Mouse (Mus musculus): Measurements from ENCODE around the gene Zdhhc9. TPM values are rescaled to one million over a fixed set of nuclear protein-coding genes. Genes with fewer than 3 reads are reported as not detected.

Gene Zdhhc9
- total RNA-seq, 2 experiments from 2014 or later, result 75.9 to 84.7 TPM

GRCm38 (mm10) chrX:48139368-48140285, 69.1 kb downstream of the Zdhhc9 start:
- DNase-seq (ENCODE audit: extremely low spot score in 1 of 2, low spot score in 2 of 2), result no peak
- intact Hi-C loops (cut with DNase I), result no loop called here

GRCm38 (mm10) chrX:48138539-48139275, 70.0 kb downstream of the Zdhhc9 start:
- intact Hi-C loops (cut with DNase I), result no loop called here
- DNase-seq (ENCODE audit: extremely low spot score in 1 of 2, low spot score in 2 of 2), result no peak

- DNase-seq (ENCODE audit: extremely low spot score in 1 of 2, low spot score in 2 of 2), result no peak
These were observed 70.7 kb downstream of the Zdhhc9 start for GRCm38 (mm10) chrX:48138011-48138410.

GRCm38 (mm10) chrX:48136935-48137334, 71.7 kb downstream of the Zdhhc9 start:
- no peak for DNase-seq (ENCODE audit: extremely low spot score in 1 of 2, low spot score in 2 of 2)
- intact Hi-C loops (cut with DNase I), result no loop called here

More at GRCm38 (mm10) chrX:48138011-48138410, 70.7 kb downstream of the Zdhhc9 start:
- intact Hi-C loops (cut with DNase I), result no loop called here

- intact Hi-C loops (cut with DNase I), result no loop called here
- DNase-seq (ENCODE audit: extremely low spot score in 1 of 2, low spot score in 2 of 2), result no peak
These were observed 79.5 kb downstream of the Zdhhc9 start for GRCm38 (mm10) chrX:48129167-48129566.

- intact Hi-C loops (cut with DNase I), result no loop called here
- no peak for DNase-seq (ENCODE audit: extremely low spot score in 1 of 2, low spot score in 2 of 2)
These were observed 81.0 kb downstream of the Zdhhc9 start for GRCm38 (mm10) chrX:48127502-48128218.

GRCm38 (mm10) chrX:48126903-48127476, 81.7 kb downstream of the Zdhhc9 start:
- DNase-seq (ENCODE audit: extremely low spot score in 1 of 2, low spot score in 2 of 2), result no peak
- intact Hi-C loops (cut with DNase I), result no loop called here

GRCm38 (mm10) chrX:48124132-48125071, 84.3 kb downstream of the Zdhhc9 start:
- intact Hi-C loops (cut with DNase I), result no loop called here

More at GRCm38 (mm10) chrX:48124132-48125071, 84.3 kb downstream of the Zdhhc9 start:
- DNase-seq (ENCODE audit: extremely low spot score in 1 of 2, low spot score in 2 of 2), result peak; percentile 9 to 66

Other genes with a start within 250 kb of the Zdhhc9 start
- gene Apln, start 174.0 kb downstream of the Zdhhc9 start, total RNA-seq (2021), result 10 to 100 TPM; 14.9 to 16.6 TPM
- gene Xpnpep2, start 100.2 kb downstream of the Zdhhc9 start, total RNA-seq (2021), result under 1 TPM; 0.13 to 0.39 TPM
- gene Sash3, start 62.4 kb downstream of the Zdhhc9 start, total RNA-seq (2021), result 1 to 10 TPM; 1.6 to 1.8 TPM
- gene Utp14a, start 48.0 kb upstream of the Zdhhc9 start, total RNA-seq (2021), result 10 to 100 TPM; 17.5 to 19.2 TPM
- gene Bcorl1, start 132.5 kb upstream of the Zdhhc9 start, total RNA-seq (2021), result 10 to 100 TPM; 18.6 to 23.8 TPM

Data from left cerebral cortex, postnatal 10 days (tissue).